Mouse (Mus musculus) retina, embryonic 14.5 days (tissue): ENCODE results near the gene Gpx6.

ENCODE experiments used
- DNase-seq: peaks from one replicate; pipeline ENCODE4 v3.0.0-alpha.2; 2015; ENCODE audit warnings: low spot score

Gene Gpx6

GRCm38 (mm10) chr13:21311926-21312325 is at the start of gene Gpx6:
TSS of gene Gpx6 (plus strand) at chr13:21312125.
- no peak for DNase-seq

GRCm38 (mm10) chr13:21262787-21263461 is 49.0 kb upstream of the Gpx6 start:
- no peak for DNase-seq

- peak; percentile 24 for DNase-seq
Observed at GRCm38 (mm10) chr13:21263910-21264309, 48.0 kb upstream of the Gpx6 start.

GRCm38 (mm10) chr13:21264366-21264765 is 47.6 kb upstream of the Gpx6 start:
- DNase-seq, result peak; percentile 84

GRCm38 (mm10) chr13:21265736-21266135 is 46.2 kb upstream of the Gpx6 start:
- no peak for DNase-seq

- DNase-seq, result no peak
Observed at GRCm38 (mm10) chr13:21267541-21267940, 44.4 kb upstream of the Gpx6 start.

GRCm38 (mm10) chr13:21268262-21268661 is 43.7 kb upstream of the Gpx6 start:
- no peak for DNase-seq

- DNase-seq, result peak; percentile 79
Observed at GRCm38 (mm10) chr13:21275021-21275814, 36.7 kb upstream of the Gpx6 start.

- DNase-seq, result peak; percentile 95
Observed at GRCm38 (mm10) chr13:21275815-21276550, 35.9 kb upstream of the Gpx6 start.

- peak; percentile 41 for DNase-seq
Observed at GRCm38 (mm10) chr13:21276551-21276950, 35.4 kb upstream of the Gpx6 start.

GRCm38 (mm10) chr13:21279076-21279475 is 32.8 kb upstream of the Gpx6 start:
- no peak for DNase-seq

GRCm38 (mm10) chr13:21279559-21279958 is 32.4 kb upstream of the Gpx6 start:
- peak; percentile 97 for DNase-seq

GRCm38 (mm10) chr13:21292631-21293030 is 19.3 kb upstream of the Gpx6 start, which contains the start of gene Gpx5:
TSS of gene Gpx5 (minus strand) at chr13:21292731.
- no peak for DNase-seq

- no peak for DNase-seq
Observed at GRCm38 (mm10) chr13:21298557-21298956, 13.4 kb upstream of the Gpx6 start.

- DNase-seq, result no peak
Observed at GRCm38 (mm10) chr13:21304483-21305066, 7.3 kb upstream of the Gpx6 start.

GRCm38 (mm10) chr13:21309788-21310187 is 2.1 kb upstream of the Gpx6 start:
- DNase-seq, result no peak

- DNase-seq, result no peak
Observed at GRCm38 (mm10) chr13:21312854-21313253, 929 bp downstream of the Gpx6 start.

- DNase-seq, result no peak
Observed at GRCm38 (mm10) chr13:21313903-21314302, 2.0 kb downstream of the Gpx6 start.

GRCm38 (mm10) chr13:21320262-21320661 is 8.3 kb downstream of the Gpx6 start:
- no peak for DNase-seq

GRCm38 (mm10) chr13:21321890-21322494 is 10.1 kb downstream of the Gpx6 start:
- peak; percentile 23 for DNase-seq

- peak; percentile 68 for DNase-seq
Observed at GRCm38 (mm10) chr13:21322509-21323375, 10.8 kb downstream of the Gpx6 start.
